Mouse (Mus musculus) cortical plate, adult 2 months (tissue): Measurements from ENCODE around the gene Fxyd7.

Experiments
- CTCF ChIP-seq: fragments of 200-500 bp; IDR thresholded peaks from 2 replicates; pipeline ENCODE4 v1.5.1; 2011; ENCODE audit warnings: mild to moderate bottlenecking, control low read depth, low read length; ENCODE audit not compliant: insufficient read depth; ENCODE audit errors: extremely low read depth
- POLR2A ChIP-seq: fragments of 200-500 bp; IDR thresholded peaks from 2 replicates; pipeline ENCODE4 v1.6.1; 2011; ENCODE audit warnings: mild to moderate bottlenecking, low read length, control low read depth; ENCODE audit not compliant: insufficient read depth; ENCODE audit errors: extremely low read depth

GRCm38 (mm10) chr7:31049135-31049845 is 2.0 kb downstream of the Fxyd7 start:
- TF ChIP-seq CTCF (no peak), POLR2A (no peak)
